Mouse (Mus musculus): ENCODE measurements around the gene Slc25a40.
A peak's percentile ranks its signal among the peaks of the same experiment; 100 is the strongest.

The Slc25a40 gene

GRCm38 (mm10) chr5:8417443-8417842, 5.2 kb upstream of the Slc25a40 start:
- H3K36me3 ChIP-seq (ENCODE audit: insufficient read depth, low read length) = peaks cover 87% of the 10 kb centered on the region
- H3K4me3 ChIP-seq (replicated peaks; ENCODE audit: low read length) = no peak overlapping the region
- TF ChIP-seq POU5F1 (IDR thresholded peaks at IDR 0.05; ENCODE audit: borderline replicate concordance, low read length) (no peak), NANOG (IDR thresholded peaks at IDR 0.05; ENCODE audit: borderline replicate concordance, low read length) (no peak), CTCF (conservative IDR thresholded peaks at IDR 0.05; ENCODE audit: low read length) (no peak)
- H3K27me3 ChIP-seq (ENCODE audit: insufficient read depth, low read length) = no peaks in the 10 kb centered on the region
- H3K4me1 ChIP-seq (replicated peaks; ENCODE audit: low read depth, low read length) = peaks cover 79% of the 10 kb centered on the region
- no peaks in the 10 kb centered on the region for H3K9me3 ChIP-seq (ENCODE audit: low read length)

DNA sequence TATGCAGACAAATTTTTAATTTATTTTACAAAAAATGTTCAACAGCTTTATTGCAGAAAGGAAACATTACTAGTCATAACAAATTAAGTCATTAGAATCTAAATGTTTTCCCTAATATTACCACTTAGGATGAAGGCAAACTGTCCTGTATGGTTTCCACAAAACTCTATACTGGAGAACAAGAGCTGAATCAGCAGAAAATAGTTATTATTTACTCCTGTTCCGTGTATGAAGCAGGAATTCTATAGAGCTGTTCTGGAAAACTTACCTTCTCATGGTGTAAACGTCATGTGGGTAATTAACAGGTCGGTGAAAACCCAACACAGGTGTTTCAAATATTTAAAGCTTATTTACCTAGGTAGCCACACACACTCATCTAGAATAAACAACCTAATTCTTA, 1.2 kb upstream of the Slc25a40 start:
- H3K27me3 ChIP-seq (ENCODE audit: insufficient read depth, low read length) = no peaks in the 10 kb centered on the region
- H3K9me3 ChIP-seq (ENCODE audit: low read length) = peaks cover 7% of the 10 kb centered on the region; the same call in 1 of the 2 replicates
- peaks cover 61% of the 10 kb centered on the region for H3K36me3 ChIP-seq (ENCODE audit: insufficient read depth, low read length)
- H3K4me3 ChIP-seq (replicated peaks; ENCODE audit: low read length) = peak overlapping the region; percentile 98
- peaks cover 66% of the 10 kb centered on the region for H3K4me1 ChIP-seq (replicated peaks; ENCODE audit: low read depth, low read length)
- no peak for TF ChIP-seq CTCF (conservative IDR thresholded peaks at IDR 0.05; ENCODE audit: low read length)
- no peak for TF ChIP-seq POU5F1 (IDR thresholded peaks at IDR 0.05; ENCODE audit: borderline replicate concordance, low read length)
- no peak for TF ChIP-seq NANOG (IDR thresholded peaks at IDR 0.05; ENCODE audit: borderline replicate concordance, low read length)

- Histone ChIP-seq H3K9me3 (ENCODE audit: low read length) (peaks cover 7% of the 10 kb centered on the region; the same call in 1 of the 2 replicates), H3K4me3 (replicated peaks; ENCODE audit: low read length) (peak overlapping the region; percentile 98), H3K27me3 (ENCODE audit: insufficient read depth, low read length) (no peaks in the 10 kb centered on the region), H3K36me3 (ENCODE audit: insufficient read depth, low read length) (peaks cover 44% of the 10 kb centered on the region), H3K4me1 (replicated peaks; ENCODE audit: low read depth, low read length) (peaks cover 52% of the 10 kb centered on the region)
- no peak for TF ChIP-seq CTCF (conservative IDR thresholded peaks at IDR 0.05; ENCODE audit: low read length)
- TF ChIP-seq NANOG (IDR thresholded peaks at IDR 0.05; ENCODE audit: borderline replicate concordance, low read length) = no peak
- no peak for TF ChIP-seq POU5F1 (IDR thresholded peaks at IDR 0.05; ENCODE audit: borderline replicate concordance, low read length)
Observed at GRCm38 (mm10) chr5:8422932-8423928, 580 bp downstream of the Slc25a40 start.

- Histone ChIP-seq H3K4me1 (replicated peaks; ENCODE audit: low read depth, low read length) (peaks cover 48% of the 10 kb centered on the region), H3K9me3 (ENCODE audit: low read length) (peaks cover 7% of the 10 kb centered on the region; the same call in 1 of the 2 replicates), H3K36me3 (ENCODE audit: insufficient read depth, low read length) (peaks cover 41% of the 10 kb centered on the region), H3K4me3 (replicated peaks; ENCODE audit: low read length) (peak overlapping the region; percentile 98), H3K27me3 (ENCODE audit: insufficient read depth, low read length) (no peaks in the 10 kb centered on the region)
- TF ChIP-seq POU5F1 (IDR thresholded peaks at IDR 0.05; ENCODE audit: borderline replicate concordance, low read length) (peak; percentile 62; the same call in 1 of the 2 replicates), NANOG (IDR thresholded peaks at IDR 0.05; ENCODE audit: borderline replicate concordance, low read length) (peak; percentile 98), CTCF (conservative IDR thresholded peaks at IDR 0.05; ENCODE audit: low read length) (no peak)
Observed at GRCm38 (mm10) chr5:8424116-8424515, 1.5 kb downstream of the Slc25a40 start.

GRCm38 (mm10) chr5:8425899-8426298, 3.2 kb downstream of the Slc25a40 start:
- peaks cover 7% of the 10 kb centered on the region; the same call in 1 of the 2 replicates for H3K9me3 ChIP-seq (ENCODE audit: low read length)
- H3K36me3 ChIP-seq (ENCODE audit: insufficient read depth, low read length) = peaks cover 41% of the 10 kb centered on the region
- no peak for TF ChIP-seq POU5F1 (IDR thresholded peaks at IDR 0.05; ENCODE audit: borderline replicate concordance, low read length)
- H3K27me3 ChIP-seq (ENCODE audit: insufficient read depth, low read length) = no peaks in the 10 kb centered on the region
- H3K4me1 ChIP-seq (replicated peaks; ENCODE audit: low read depth, low read length) = peaks cover 38% of the 10 kb centered on the region
- H3K4me3 ChIP-seq (replicated peaks; ENCODE audit: low read length) = no peak overlapping the region

GRCm38 (mm10) chr5:8437481-8438156, 15.0 kb downstream of the Slc25a40 start:
- Histone ChIP-seq H3K27me3 (ENCODE audit: insufficient read depth, low read length) (no peaks in the 10 kb centered on the region), H3K36me3 (ENCODE audit: insufficient read depth, low read length) (peaks cover 46% of the 10 kb centered on the region), H3K4me3 (replicated peaks; ENCODE audit: low read length) (no peak overlapping the region), H3K9me3 (ENCODE audit: low read length) (no peaks in the 10 kb centered on the region), H3K4me1 (replicated peaks; ENCODE audit: low read depth, low read length) (no peaks in the 10 kb centered on the region; the same call in 1 of the 2 replicates)
- TF ChIP-seq CTCF (conservative IDR thresholded peaks at IDR 0.05; ENCODE audit: low read length) = no peak
- TF ChIP-seq NANOG (IDR thresholded peaks at IDR 0.05; ENCODE audit: borderline replicate concordance, low read length) = no peak

DNA sequence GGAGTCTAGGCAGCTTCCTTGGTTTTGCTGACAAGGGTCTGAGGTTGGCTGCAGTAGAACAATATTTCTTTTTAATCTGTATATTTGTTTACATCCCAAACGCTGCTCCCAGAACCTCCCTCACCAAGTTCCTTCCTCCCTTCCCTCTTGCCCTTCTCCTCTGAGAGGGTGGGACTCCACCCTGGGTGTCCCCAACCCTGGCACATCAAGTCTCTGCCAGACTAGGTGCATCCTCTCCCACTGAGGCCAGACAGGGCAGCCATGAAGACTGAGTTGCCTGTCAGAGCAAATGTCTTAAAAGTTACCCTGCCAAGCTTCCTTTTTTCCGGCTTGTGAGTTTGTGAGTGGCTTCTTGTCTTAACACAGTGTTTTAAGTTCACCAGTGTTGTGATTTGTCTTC, 16.4 kb downstream of the Slc25a40 start:
- H3K4me1 ChIP-seq (replicated peaks; ENCODE audit: low read depth, low read length) = no peaks in the 10 kb centered on the region; the same call in 1 of the 2 replicates
- H3K36me3 ChIP-seq (ENCODE audit: insufficient read depth, low read length) = peaks cover 51% of the 10 kb centered on the region
- no peaks in the 10 kb centered on the region for H3K9me3 ChIP-seq (ENCODE audit: low read length)
- TF ChIP-seq NANOG (IDR thresholded peaks at IDR 0.05; ENCODE audit: borderline replicate concordance, low read length) (no peak), CTCF (conservative IDR thresholded peaks at IDR 0.05; ENCODE audit: low read length) (no peak), POU5F1 (IDR thresholded peaks at IDR 0.05; ENCODE audit: borderline replicate concordance, low read length) (no peak)
- no peak overlapping the region for H3K4me3 ChIP-seq (replicated peaks; ENCODE audit: low read length)
- no peaks in the 10 kb centered on the region for H3K27me3 ChIP-seq (ENCODE audit: insufficient read depth, low read length)

DNA sequence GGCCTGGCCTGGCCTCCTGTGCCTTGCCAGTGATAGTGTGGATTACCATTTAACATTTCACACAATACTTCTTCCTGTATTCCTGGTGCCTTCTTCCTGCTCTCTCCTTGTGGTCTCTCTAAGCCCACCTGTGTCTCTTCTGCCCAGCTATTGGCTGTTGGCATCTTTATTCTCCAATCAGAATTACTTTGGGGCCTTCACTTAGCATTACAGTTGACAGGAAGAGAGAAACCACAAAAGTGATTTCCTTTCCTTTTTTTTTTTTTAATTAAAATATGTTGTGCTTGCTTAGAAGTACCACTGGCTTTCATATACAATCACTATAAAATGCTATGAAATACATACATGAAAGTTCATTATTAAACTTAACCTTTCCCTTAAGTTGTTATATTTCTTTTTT, 32.9 kb downstream of the Slc25a40 start:
- H3K36me3 ChIP-seq (ENCODE audit: insufficient read depth, low read length) = peaks cover 62% of the 10 kb centered on the region
- H3K4me1 ChIP-seq (replicated peaks; ENCODE audit: low read depth, low read length) = no peaks in the 10 kb centered on the region
- H3K9me3 ChIP-seq (ENCODE audit: low read length) = peaks cover 20% of the 10 kb centered on the region
- H3K4me3 ChIP-seq (replicated peaks; ENCODE audit: low read length) = no peak overlapping the region
- H3K27me3 ChIP-seq (ENCODE audit: insufficient read depth, low read length) = no peaks in the 10 kb centered on the region
- TF ChIP-seq NANOG (IDR thresholded peaks at IDR 0.05; ENCODE audit: borderline replicate concordance, low read length) (no peak), CTCF (conservative IDR thresholded peaks at IDR 0.05; ENCODE audit: low read length) (no peak), POU5F1 (IDR thresholded peaks at IDR 0.05; ENCODE audit: borderline replicate concordance, low read length) (no peak)

Measured in E14TG2a.4 (cell line).